Mouse (Mus musculus): ENCODE data around the gene Ogg1. TPM values are rescaled to one million over a fixed set of nuclear protein-coding genes. Genes with fewer than 3 reads are reported as not detected.
"Not testable (repeated sequence)": the region's sequence is repeated elsewhere in the genome, so short reads cannot be mapped to it uniquely, and the experiment has no call there.

The Ogg1 gene
- polyA plus RNA-seq, 1 experiment from 2014 or later, result 9.9 TPM

GRCm38 (mm10) chr6:113296639-113297038 lies 30.1 kb upstream of the Ogg1 start:
- Histone ChIP-seq H3K36me3 (no peaks in the 10 kb centered on the region), H3K27ac (no peak overlapping the region), H3K4me2 (replicated peaks) (no peak overlapping the region), H3K9ac (replicated peaks) (no peak overlapping the region), H3K27me3 (no peaks in the 10 kb centered on the region), H3K4me1 (replicated peaks) (no peaks in the 10 kb centered on the region), H3K4me3 (replicated peaks) (no peak overlapping the region), H3K9me3 (no peaks in the 10 kb centered on the region)
- no peak for ATAC-seq
- WGBS, result 77% methylated on average over 4 of the region's 4 CpGs

- no peak for ATAC-seq
- WGBS, result 79% methylated on average over 5 of the region's 5 CpGs
- Histone ChIP-seq H3K4me3 (replicated peaks) (no peak overlapping the region), H3K27ac (no peak overlapping the region), H3K4me1 (replicated peaks) (peaks cover 4% of the 10 kb centered on the region), H3K9me3 (no peaks in the 10 kb centered on the region), H3K36me3 (no peaks in the 10 kb centered on the region), H3K27me3 (no peaks in the 10 kb centered on the region), H3K4me2 (replicated peaks) (no peak overlapping the region), H3K9ac (replicated peaks) (no peak overlapping the region)
Observed at GRCm38 (mm10) chr6:113301350-113301749, 25.4 kb upstream of the Ogg1 start.

- no peak for ATAC-seq
- Histone ChIP-seq H3K4me1 (replicated peaks) (peaks cover 4% of the 10 kb centered on the region), H3K27me3 (no peaks in the 10 kb centered on the region), H3K4me3 (replicated peaks) (no peak overlapping the region), H3K9ac (replicated peaks) (no peak overlapping the region), H3K4me2 (replicated peaks) (no peak overlapping the region), H3K9me3 (no peaks in the 10 kb centered on the region), H3K36me3 (no peaks in the 10 kb centered on the region), H3K27ac (no peak overlapping the region)
- 27% methylated on average over 3 of the region's 3 CpGs for WGBS
Observed at GRCm38 (mm10) chr6:113302258-113302657, 24.5 kb upstream of the Ogg1 start.

GRCm38 (mm10) chr6:113306322-113306985 lies 20.3 kb upstream of the Ogg1 start:
- WGBS, result under 1% methylated on average over 48 of the region's 50 CpGs
- peak overlapping the region; percentile 93 for H3K9ac ChIP-seq (replicated peaks)
- H3K36me3 ChIP-seq, result peaks cover 15% of the 10 kb centered on the region
- no peaks in the 10 kb centered on the region for H3K9me3 ChIP-seq
- peak overlapping the region; percentile 98 for H3K4me3 ChIP-seq (replicated peaks)
- H3K27ac ChIP-seq, result peak overlapping the region; percentile 98
- peak overlapping the region; percentile 100 for H3K4me2 ChIP-seq (replicated peaks)
- no peaks in the 10 kb centered on the region for H3K27me3 ChIP-seq
- ATAC-seq, result peak; percentile 99
- peaks cover 31% of the 10 kb centered on the region for H3K4me1 ChIP-seq (replicated peaks)

- H3K36me3 ChIP-seq, result peaks cover 15% of the 10 kb centered on the region
- H3K9me3 ChIP-seq, result no peaks in the 10 kb centered on the region
- H3K27ac ChIP-seq, result peak within 1 kb of the TSS; percentile 98
- peak within 1 kb of the TSS; percentile 98 for H3K4me3 ChIP-seq (replicated peaks)
- peak; percentile 68 for ATAC-seq
- H3K9ac ChIP-seq (replicated peaks), result peak within 1 kb of the TSS; percentile 93
- WGBS, result under 1% methylated on average over 32 of the region's 32 CpGs
- peak within 1 kb of the TSS; percentile 100 for H3K4me2 ChIP-seq (replicated peaks)
- H3K27me3 ChIP-seq, result no peaks in the 10 kb centered on the region
- H3K4me1 ChIP-seq (replicated peaks), result peaks cover 31% of the 10 kb centered on the region
Observed at GRCm38 (mm10) chr6:113306986-113307349, 19.8 kb upstream of the Ogg1 start, which contains the start of gene Brpf1. Gene Brpf1 (plus strand): TSS chr6:113307137.

- peak; percentile 2; the same call in 1 of the 2 replicates for ATAC-seq
- Histone ChIP-seq H3K4me3 (replicated peaks) (peak overlapping the region; percentile 98), H3K27me3 (no peaks in the 10 kb centered on the region), H3K4me1 (replicated peaks) (peaks cover 31% of the 10 kb centered on the region), H3K9me3 (no peaks in the 10 kb centered on the region), H3K27ac (peak overlapping the region; percentile 98), H3K4me2 (replicated peaks) (peak overlapping the region; percentile 100), H3K9ac (replicated peaks) (peak overlapping the region; percentile 93), H3K36me3 (peaks cover 21% of the 10 kb centered on the region)
- under 1% methylated on average over 33 of the region's 34 CpGs for WGBS
Observed at GRCm38 (mm10) chr6:113307481-113308121, 19.2 kb upstream of the Ogg1 start.

GRCm38 (mm10) chr6:113308141-113308540 lies 18.6 kb upstream of the Ogg1 start:
- no peak for ATAC-seq
- peak overlapping the region; percentile 98 for H3K4me3 ChIP-seq (replicated peaks)
- peaks cover 31% of the 10 kb centered on the region for H3K4me1 ChIP-seq (replicated peaks)
- H3K27ac ChIP-seq, result no peak overlapping the region
- peaks cover 26% of the 10 kb centered on the region for H3K36me3 ChIP-seq
- peak overlapping the region; percentile 100 for H3K4me2 ChIP-seq (replicated peaks)
- no peaks in the 10 kb centered on the region for H3K27me3 ChIP-seq
- WGBS, result 32% methylated on average over 5 of the region's 5 CpGs
- no peaks in the 10 kb centered on the region for H3K9me3 ChIP-seq
- peak overlapping the region; percentile 93 for H3K9ac ChIP-seq (replicated peaks)

GRCm38 (mm10) chr6:113315972-113316371 lies 10.8 kb upstream of the Ogg1 start:
- Histone ChIP-seq H3K27me3 (no peaks in the 10 kb centered on the region), H3K4me3 (replicated peaks) (no peak overlapping the region), H3K36me3 (peaks cover 90% of the 10 kb centered on the region), H3K4me2 (replicated peaks) (no peak overlapping the region), H3K27ac (no peak overlapping the region), H3K4me1 (replicated peaks) (no peaks in the 10 kb centered on the region), H3K9me3 (no peaks in the 10 kb centered on the region), H3K9ac (replicated peaks) (no peak overlapping the region)
- ATAC-seq, result no peak
- WGBS, result 95% methylated on average over 3 of the region's 3 CpGs

GRCm38 (mm10) chr6:113329396-113329795 lies 2.6 kb downstream of the Ogg1 start:
- no peak overlapping the region for H3K9ac ChIP-seq (replicated peaks)
- peaks cover 34% of the 10 kb centered on the region for H3K36me3 ChIP-seq
- 89% methylated on average over 1 of the region's 1 CpGs for WGBS
- peaks cover 20% of the 10 kb centered on the region for H3K4me1 ChIP-seq (replicated peaks)
- H3K4me3 ChIP-seq (replicated peaks), result no peak overlapping the region
- no peak overlapping the region for H3K4me2 ChIP-seq (replicated peaks)
- H3K9me3 ChIP-seq, result no peaks in the 10 kb centered on the region
- ATAC-seq, result no peak
- H3K27me3 ChIP-seq, result no peaks in the 10 kb centered on the region
- no peak overlapping the region for H3K27ac ChIP-seq

- WGBS, result 64% methylated on average over 2 of the region's 2 CpGs
- H3K27ac ChIP-seq, result no peak overlapping the region
Observed at GRCm38 (mm10) chr6:113330547-113330946, 3.8 kb downstream of the Ogg1 start.

GRCm38 (mm10) chr6:113331721-113332120 lies 4.9 kb downstream of the Ogg1 start:
- Histone ChIP-seq H3K9ac (replicated peaks) (no peak overlapping the region), H3K9me3 (no peaks in the 10 kb centered on the region), H3K4me2 (replicated peaks) (no peak overlapping the region), H3K36me3 (peaks cover 54% of the 10 kb centered on the region), H3K4me3 (replicated peaks) (no peak overlapping the region), H3K27me3 (no peaks in the 10 kb centered on the region), H3K4me1 (replicated peaks) (peaks cover 10% of the 10 kb centered on the region), H3K27ac (no peak overlapping the region)
- WGBS, result 93% methylated on average over 11 of the region's 11 CpGs
- ATAC-seq, result no peak

More at GRCm38 (mm10) chr6:113330547-113330946, 3.8 kb downstream of the Ogg1 start:
- no peak for ATAC-seq
- no peaks in the 10 kb centered on the region for H3K9me3 ChIP-seq
- no peak overlapping the region for H3K9ac ChIP-seq (replicated peaks)
- H3K36me3 ChIP-seq, result peaks cover 44% of the 10 kb centered on the region
- no peak overlapping the region for H3K4me3 ChIP-seq (replicated peaks)
- peaks cover 17% of the 10 kb centered on the region for H3K4me1 ChIP-seq (replicated peaks)
- no peak overlapping the region for H3K4me2 ChIP-seq (replicated peaks)
- H3K27me3 ChIP-seq, result no peaks in the 10 kb centered on the region

GRCm38 (mm10) chr6:113332734-113333133 lies 6.0 kb downstream of the Ogg1 start:
- H3K9me3 ChIP-seq; H3K27me3 ChIP-seq; H3K9ac ChIP-seq (replicated peaks); H3K4me2 ChIP-seq (replicated peaks); H3K4me1 ChIP-seq (replicated peaks); ATAC-seq; H3K4me3 ChIP-seq (replicated peaks); H3K27ac ChIP-seq: not testable (repeated sequence)
- peaks cover 57% of the 10 kb centered on the region for H3K36me3 ChIP-seq
- WGBS, result 81% methylated on average over 6 of the region's 6 CpGs

All from midbrain, embryonic 13.5 days (tissue).